Mouse (Mus musculus) adrenal gland, postnatal 4 days (tissue): ENCODE results near the gene Smo. TPM values are rescaled to one million over a fixed set of nuclear protein-coding genes. Genes with fewer than 3 reads are reported as not detected.
"Not testable (repeated sequence)": the region's sequence is repeated elsewhere in the genome, so short reads cannot be mapped to it uniquely, and the experiment has no call there.

ENCODE experiments used
- DNase-seq, 2 experiments: peaks; one replicate each; pipeline ENCODE4 v3.0.0; 2021 to 2022; ENCODE audit warnings: low spot score in 2 of 2, mixed read lengths in 2 of 2
- total RNA-seq, 2 experiments: library from RNA; stranded (reverse); gene quantifications; 2 replicates each; pipeline ENCODE4 v1.2.3; 2021

Smo gene
- total RNA-seq, 2 experiments from 2014 or later: 88.5 to 94.3 TPM

DNA sequence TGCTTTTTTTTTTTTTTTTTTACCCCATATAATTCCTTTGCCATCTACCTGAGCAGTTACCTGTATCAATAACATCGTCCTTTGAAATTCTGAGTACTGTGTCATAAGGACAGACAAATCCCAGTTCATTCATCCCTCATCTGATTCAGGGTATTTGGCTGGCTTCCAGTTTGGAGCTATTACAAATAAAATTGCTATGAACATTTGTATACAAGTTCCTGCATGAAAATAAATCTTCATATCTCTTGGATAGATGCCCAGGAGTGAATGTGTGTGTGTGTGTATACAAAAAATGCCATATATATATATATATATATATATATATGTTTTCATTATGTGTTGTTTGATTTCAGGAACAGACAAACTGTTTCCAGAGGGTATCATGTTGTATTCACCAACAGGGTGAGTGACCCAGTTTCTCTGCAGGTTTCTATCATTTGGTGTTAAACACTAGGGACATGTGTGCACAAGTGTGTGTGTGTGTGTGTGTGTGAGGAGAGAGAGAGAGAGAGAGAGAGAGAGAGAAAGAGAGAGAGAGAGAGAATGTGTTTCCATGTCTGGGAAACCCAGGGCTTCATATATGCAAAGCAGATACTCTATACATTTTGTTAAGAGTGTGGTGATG lies 8.6 kb upstream of the Smo start:
- DNase-seq: no peak

GRCm38 (mm10) chr6:29728035-29728434 lies 7.3 kb upstream of the Smo start:
- no peak for DNase-seq

GRCm38 (mm10) chr6:29729491-29729890 lies 5.8 kb upstream of the Smo start:
- DNase-seq: no peak

DNA sequence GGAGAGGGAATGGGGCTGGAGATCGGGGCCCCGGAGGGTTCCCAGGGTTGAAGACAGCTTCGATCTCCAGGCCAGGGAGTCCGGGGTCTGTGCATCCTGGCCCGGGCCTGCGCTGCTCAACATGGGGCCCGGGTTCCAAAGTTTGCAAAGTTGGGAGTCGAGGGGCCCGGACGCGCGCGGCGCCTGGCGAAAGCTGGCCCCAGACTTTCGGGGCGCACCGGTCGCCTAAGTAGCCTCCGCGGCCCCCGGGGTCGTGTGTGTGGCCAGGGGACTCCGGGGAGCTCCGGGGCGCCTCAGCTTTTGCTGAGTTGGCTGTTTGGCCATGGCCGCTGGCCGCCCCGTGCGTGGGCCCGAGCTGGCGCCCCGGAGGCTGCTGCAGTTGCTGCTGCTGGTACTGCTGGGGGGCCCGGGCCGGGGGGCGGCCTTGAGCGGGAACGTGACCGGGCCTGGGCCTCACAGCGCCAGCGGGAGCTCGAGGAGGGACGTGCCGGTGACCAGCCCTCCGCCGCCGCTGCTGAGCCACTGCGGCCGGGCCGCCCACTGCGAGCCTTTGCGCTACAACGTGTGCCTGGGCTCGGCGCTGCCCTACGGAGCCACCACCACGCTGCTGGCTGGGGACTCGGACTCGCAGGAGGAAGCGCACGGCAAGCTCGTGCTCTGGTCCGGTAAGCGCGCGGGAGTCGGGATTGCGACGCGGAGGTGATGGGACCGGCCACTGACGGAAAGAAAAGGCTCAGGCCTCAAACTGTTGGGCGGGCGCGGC lies 567 bp downstream of the Smo start:
- peak; percentile 39 to 42 for DNase-seq

- DNase-seq: no peak
Observed at GRCm38 (mm10) chr6:29736610-29737458, 1.5 kb downstream of the Smo start.

- no peak for DNase-seq
Observed at GRCm38 (mm10) chr6:29751466-29752152, 16.3 kb downstream of the Smo start.

GRCm38 (mm10) chr6:29753336-29753735 lies 18.0 kb downstream of the Smo start:
- DNase-seq: no peak

GRCm38 (mm10) chr6:29756001-29756400 lies 20.7 kb downstream of the Smo start:
- no peak for DNase-seq

GRCm38 (mm10) chr6:29756476-29756875 lies 21.2 kb downstream of the Smo start:
- DNase-seq: no peak

DNA sequence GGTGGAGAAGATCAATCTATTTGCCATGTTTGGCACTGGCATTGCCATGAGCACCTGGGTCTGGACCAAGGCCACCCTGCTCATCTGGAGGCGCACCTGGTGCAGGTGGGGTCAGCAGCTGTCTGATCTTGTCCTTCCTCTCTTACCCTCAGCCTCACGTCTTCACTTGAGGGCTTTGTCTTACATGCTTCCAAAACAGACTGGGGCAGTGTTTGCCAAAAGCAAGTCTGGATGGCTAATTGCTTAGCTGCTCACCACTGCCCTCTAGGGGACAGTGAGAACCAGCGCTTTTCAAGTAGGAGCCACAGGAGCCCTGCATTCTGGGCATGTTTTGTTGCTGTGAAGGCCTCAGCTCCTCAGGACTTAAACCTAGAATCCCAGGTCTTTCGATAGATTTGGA lies 23.1 kb downstream of the Smo start:
- DNase-seq: peak in 1 of 2 experiments; percentile 59

DNA sequence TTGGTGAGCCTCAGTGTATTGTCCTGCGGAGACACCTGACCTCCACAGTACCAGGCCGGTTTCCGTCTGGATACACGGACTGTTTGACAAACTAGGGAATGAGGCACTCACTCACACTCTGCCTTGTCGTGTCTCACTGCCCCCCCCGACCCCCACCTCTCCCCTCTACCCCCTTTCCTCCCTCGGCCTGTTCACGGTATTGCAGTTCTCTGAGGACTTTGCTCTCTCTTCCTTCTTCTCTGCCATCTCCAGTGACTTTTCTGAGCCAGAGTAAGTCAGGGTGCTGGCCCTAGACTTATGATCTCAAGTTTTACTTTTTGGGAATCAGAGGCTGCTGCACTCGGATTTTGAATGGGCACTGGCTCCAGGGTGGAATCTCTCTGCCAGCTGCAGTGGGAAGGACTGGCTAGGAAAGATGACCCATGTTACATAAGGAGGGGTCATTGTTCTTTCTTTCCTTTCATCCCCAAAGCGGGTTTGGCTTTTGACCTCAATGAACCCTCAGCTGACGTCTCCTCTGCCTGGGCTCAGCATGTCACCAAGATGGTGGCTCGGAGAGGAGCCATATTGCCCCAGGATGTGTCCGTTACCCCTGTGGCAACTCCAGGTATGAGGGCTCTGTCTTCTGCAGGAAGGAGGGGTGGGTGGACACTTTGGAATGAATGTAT lies 23.8 kb downstream of the Smo start:
- no peak for DNase-seq

GRCm38 (mm10) chr6:29760397-29760796 lies 25.1 kb downstream of the Smo start:
- not testable (repeated sequence) for DNase-seq

DNA sequence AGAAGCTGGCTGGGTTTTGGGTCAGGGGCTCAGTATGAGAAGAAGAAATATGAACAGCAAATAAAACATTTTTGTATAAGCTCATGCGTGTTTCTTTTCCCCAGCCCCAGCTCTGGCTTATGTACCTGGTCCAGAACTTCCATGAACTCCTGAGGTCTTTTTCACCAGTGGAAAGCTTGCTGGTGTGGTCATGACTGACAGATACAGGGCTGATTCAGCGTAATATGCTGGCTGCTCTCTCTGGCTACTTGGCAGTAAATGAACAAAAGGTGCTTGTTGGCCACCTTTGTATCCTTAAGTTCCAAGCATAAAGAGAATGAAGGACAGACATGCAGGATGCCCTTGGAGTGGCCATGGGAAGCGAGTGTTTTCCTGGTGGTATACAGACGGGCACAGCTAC lies 26.0 kb downstream of the Smo start:
- no peak for DNase-seq

GRCm38 (mm10) chr6:29762524-29762923 lies 27.2 kb downstream of the Smo start:
- DNase-seq: no peak

- no peak for DNase-seq
Observed at GRCm38 (mm10) chr6:29766874-29767273, 31.6 kb downstream of the Smo start.

GRCm38 (mm10) chr6:29767813-29768660 lies 32.7 kb downstream of the Smo start, which contains the start of gene Ahcyl2:
Gene Ahcyl2 (plus strand): TSS chr6:29768011.
- peak; percentile 84 to 91 for DNase-seq

- no peak for DNase-seq
Observed at GRCm38 (mm10) chr6:29768791-29769441, 33.6 kb downstream of the Smo start.

DNA sequence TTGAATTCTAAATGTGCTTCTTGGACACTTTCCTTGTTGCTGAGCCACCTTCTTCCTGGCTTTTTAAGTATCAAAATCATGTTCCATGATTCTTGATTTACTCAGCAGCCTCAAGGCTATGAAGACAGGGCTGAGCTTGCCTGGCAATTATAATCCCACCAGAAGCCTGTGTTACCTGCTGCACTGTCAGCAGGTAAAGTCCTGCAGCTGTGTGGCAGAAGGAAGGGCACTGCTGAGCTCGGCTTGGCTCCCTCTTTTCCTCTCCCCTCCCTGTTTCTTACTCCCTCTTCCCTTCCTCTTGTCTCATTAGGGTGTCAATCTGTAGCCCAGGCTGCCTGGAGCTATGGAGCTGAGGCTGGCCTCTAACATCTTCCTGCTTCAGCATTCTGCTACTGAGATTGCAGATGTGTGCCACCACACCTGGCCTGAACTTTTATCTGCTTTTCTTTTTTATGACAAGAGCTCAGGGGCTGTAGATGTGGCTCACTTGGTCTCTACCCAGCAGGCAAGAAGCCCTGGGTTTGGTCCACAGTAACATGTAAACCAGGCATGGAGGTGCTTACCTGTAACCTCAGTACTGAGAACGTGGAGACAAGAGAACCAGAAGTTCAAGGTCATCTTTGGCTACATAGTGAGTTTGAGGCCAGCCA lies 35.5 kb downstream of the Smo start:
- no peak for DNase-seq

DNA sequence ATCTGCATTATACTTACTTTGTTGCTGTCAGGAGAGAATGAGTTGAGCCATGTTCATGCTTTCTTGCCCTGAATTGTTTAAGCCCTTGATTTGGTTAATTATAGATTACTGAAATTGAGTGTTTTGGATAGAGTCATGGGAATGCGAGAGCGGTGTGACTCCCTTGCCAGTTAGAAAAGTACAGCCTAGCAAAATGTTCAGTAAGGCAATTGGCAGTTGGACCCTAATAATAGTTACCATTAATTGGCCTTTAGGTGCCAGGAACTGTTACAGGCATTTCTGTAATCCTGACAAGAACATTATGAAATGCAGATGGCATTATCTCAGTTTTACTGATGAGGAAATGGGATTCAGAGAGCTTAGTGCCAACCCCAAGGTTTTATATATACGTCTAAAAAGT lies 36.9 kb downstream of the Smo start:
- DNase-seq: no peak
